Mouse (Mus musculus) erythroid progenitor cell, adult 5-6 weeks (primary cell): ENCODE results near the gene Mgea5. TPM values are rescaled to one million over a fixed set of nuclear protein-coding genes. Genes with fewer than 3 reads are reported as not detected.

Experiments used
- ATAC-seq: replicated peaks from 2 replicates; pipeline ENCODE4 v1.8.0; 2016; ENCODE audit warnings: moderate number of reproducible peaks, mild to moderate bottlenecking, moderate TSS enrichment, inconsistent platforms; ENCODE audit not compliant: poor library complexity, low FRiP score, severe bottlenecking
- total RNA-seq, 2 experiments: library from RNA; stranded (forward) in 1 of 2; stranded (reverse) in 1 of 2; fragments of 150-400 nt in 1 of 2; fragments of 186-747, 209-891 nt in 1 of 2; gene quantifications; 2 replicates each; pipeline versions ENCODE4 v1.2.3 to v1.2.4; 2015 to 2017; ENCODE audit warnings: low replicate concordance in 2 of 2

Gene Mgea5
- total RNA-seq, 2 experiments from 2014 or later = 118 to 181 TPM

DNA sequence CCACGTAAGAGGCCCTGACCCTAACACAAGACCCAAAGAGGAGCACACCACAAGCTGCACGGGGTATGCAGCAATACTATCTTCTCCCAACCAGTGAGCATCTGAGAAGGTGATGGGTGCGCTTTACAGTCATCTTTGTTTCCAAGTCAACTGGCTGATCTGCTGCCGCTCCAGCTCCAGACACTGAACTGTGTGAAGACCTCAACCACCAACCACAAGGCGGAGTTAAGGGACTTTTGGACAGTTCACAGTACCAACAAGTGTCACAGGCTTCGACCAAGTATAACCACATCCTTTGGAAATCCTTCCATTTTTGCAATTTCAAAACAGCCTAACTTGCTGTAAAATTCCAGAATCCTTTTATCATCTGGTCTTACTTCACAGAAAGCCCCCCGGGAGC, 31.8 kb downstream of the Mgea5 start:
- no peak for ATAC-seq

GRCm38 (mm10) chr19:45749243-45750043, 34.2 kb downstream of the Mgea5 start, which contains the start of gene Npm3:
TSS of gene Npm3 (minus strand) at chr19:45749591.
- ATAC-seq = peak; percentile 84

DNA sequence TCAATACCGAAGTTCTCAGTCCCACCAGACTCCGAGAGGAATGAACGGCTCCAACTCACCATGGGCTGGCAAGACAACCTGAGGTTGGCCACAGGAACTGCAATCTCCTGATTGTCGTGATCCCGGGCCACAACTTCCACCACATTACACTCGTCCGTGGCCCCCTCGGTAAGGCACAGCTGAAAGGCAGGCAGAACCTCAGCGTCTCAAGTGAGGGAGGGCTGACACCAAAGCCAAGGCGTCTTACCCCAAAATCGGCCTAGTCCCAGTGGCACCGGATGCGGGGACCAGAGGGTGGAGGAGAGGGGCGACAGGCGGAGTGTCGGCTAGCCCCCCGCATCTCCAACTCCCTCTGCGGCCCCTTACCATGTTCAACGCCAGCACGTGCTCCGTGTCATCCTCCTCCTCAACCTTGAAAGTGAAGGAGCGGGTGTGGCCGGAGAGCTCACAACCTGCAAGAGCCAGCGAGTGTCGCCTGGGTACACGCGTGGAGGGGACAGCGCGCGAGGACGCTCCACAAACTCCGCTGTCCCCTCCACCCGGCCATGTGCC, 34.9 kb downstream of the Mgea5 start:
- ATAC-seq = peak; percentile 44

GRCm38 (mm10) chr19:45748206-45748605, 35.4 kb downstream of the Mgea5 start:
- ATAC-seq = no peak

- ATAC-seq = 0 out of 2 replicates have a peak, but pooled peaks have one; percentile 61
These were observed 36.4 kb downstream of the Mgea5 start for GRCm38 (mm10) chr19:45747028-45747867.

- 0 out of 2 replicates have a peak, but pooled peaks have one; percentile 49 for ATAC-seq
These were observed 37.2 kb downstream of the Mgea5 start for GRCm38 (mm10) chr19:45746153-45747020.

GRCm38 (mm10) chr19:45745344-45746152, 38.1 kb downstream of the Mgea5 start:
- ATAC-seq = no peak

- no peak for ATAC-seq
These were observed 40.0 kb downstream of the Mgea5 start for GRCm38 (mm10) chr19:45743619-45744018.

DNA sequence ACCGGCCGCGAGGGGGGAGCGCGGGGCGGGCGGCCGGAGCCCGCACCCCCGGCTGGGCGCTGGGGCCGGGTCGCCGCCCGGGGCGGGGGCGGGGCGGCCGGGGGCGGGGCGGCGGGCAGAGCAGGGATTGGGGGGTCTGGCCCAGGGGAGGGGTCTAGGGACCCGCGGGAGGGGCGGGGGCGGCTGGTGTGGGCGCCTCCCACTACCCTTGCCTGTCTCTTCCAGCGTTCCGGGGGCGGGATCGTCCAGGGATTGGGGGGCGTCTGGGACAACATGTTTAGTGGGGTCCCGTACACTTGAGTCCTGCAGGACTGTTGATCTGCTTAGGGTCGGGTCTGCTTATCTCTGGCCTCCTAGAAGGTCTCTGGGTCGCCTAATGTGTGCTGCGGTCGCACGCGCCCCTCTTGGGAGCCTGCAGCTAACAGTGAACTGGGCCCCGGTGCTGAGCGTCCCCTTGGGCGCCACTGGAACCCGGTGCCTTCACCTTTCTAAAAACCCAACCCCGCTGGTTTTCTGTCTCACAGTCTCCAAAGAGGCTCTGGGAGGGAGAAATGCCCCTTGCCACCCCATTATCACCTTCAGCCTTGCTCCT, 40.6 kb downstream of the Mgea5 start:
- no peak for ATAC-seq

- no peak for ATAC-seq
These were observed 41.2 kb downstream of the Mgea5 start, which contains the start of gene Fgf8 for GRCm38 (mm10) chr19:45742218-45742983. TSS of gene Fgf8 (minus strand) at chr19:45742915.

GRCm38 (mm10) chr19:45741431-45742217, 42.0 kb downstream of the Mgea5 start:
- ATAC-seq = no peak

DNA sequence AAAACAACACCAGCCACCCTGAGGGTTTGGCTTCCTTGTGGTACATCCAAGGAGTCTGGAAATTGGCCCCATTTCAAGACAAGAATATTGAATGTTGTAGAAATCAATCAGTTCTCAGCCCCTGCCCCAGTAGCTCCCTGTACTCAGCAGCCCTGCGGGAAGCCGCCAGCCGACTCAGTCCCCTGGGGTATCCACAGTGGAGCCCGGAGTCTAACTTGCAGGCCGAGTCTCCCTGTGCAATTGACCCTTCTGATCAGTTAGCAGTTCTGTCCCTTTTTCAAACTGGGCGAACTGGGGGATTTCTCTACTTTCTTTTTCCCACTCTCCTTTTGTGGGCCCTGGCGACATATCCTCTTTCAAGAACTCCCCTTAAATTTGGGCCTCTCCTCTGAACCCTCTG, 42.8 kb downstream of the Mgea5 start:
- ATAC-seq = no peak

DNA sequence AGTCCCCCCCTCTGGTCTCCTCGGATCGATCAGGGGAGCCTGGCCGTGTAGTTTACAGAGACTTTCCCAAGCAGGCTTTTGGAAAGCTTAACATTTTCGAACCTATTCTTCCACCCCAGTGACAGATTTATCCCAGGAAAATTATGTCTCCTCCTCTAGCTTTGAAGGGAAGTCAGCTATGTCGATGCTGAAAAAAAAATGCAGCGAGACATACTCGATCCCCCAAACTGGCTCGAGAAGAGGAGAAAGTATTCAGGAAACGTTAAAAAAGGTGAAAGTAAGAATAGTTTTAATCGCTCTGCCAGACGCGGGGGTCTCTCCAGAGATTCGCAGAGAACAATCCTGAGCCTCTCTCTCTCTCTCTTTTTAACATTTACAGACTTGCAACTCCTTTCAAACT, 43.4 kb downstream of the Mgea5 start:
- ATAC-seq = no peak

- no peak for ATAC-seq
These were observed 45.1 kb downstream of the Mgea5 start for GRCm38 (mm10) chr19:45738521-45738920.

- ATAC-seq = no peak
These were observed 45.7 kb downstream of the Mgea5 start for GRCm38 (mm10) chr19:45737846-45738484.

- no peak for ATAC-seq
These were observed 46.3 kb downstream of the Mgea5 start for GRCm38 (mm10) chr19:45737208-45737845.
